Mouse (Mus musculus) testis, adult 2 months (tissue): ENCODE measurements around the gene Slc12a6. TPM values are rescaled to one million over a fixed set of nuclear protein-coding genes. Genes with fewer than 3 reads are reported as not detected.
"Not testable (repeated sequence)": the region's sequence is repeated elsewhere in the genome, so short reads cannot be mapped to it uniquely, and the experiment has no call there.

Experiments
- H3K27ac ChIP-seq: fragments of 200-500 bp; 2 replicates; pipeline ENCODE4 v1.5.1; 2012; ENCODE audit warnings: low read depth, low read length; ENCODE audit not compliant: control insufficient read depth, insufficient read depth
- H3K27me3 ChIP-seq: fragments of 200-500 bp; 2 replicates; pipeline ENCODE4 v1.6.1; 2012; ENCODE audit warnings: mild to moderate bottlenecking, low read length, moderate library complexity; ENCODE audit not compliant: control insufficient read depth, insufficient read depth
- H3K36me3 ChIP-seq: fragments of 200-500 bp; 2 replicates; pipeline ENCODE4 v1.6.1; 2012; ENCODE audit warnings: mild to moderate bottlenecking, low read length; ENCODE audit not compliant: control insufficient read depth, insufficient read depth
- H3K4me1 ChIP-seq: fragments of 200-500 bp; 2 replicates; pipeline ENCODE4 v1.6.1; 2012; ENCODE audit warnings: low read length; ENCODE audit not compliant: control insufficient read depth, insufficient read depth
- H3K4me3 ChIP-seq: fragments of 200-500 bp; 2 replicates; pipeline ENCODE4 v1.5.1; 2012; ENCODE audit warnings: low read depth, mild to moderate bottlenecking, low read length, moderate library complexity, mixed read lengths; ENCODE audit not compliant: control insufficient read depth
- CTCF ChIP-seq: fragments of 200-500 bp; IDR thresholded peaks from 2 replicates; pipeline ENCODE4 v1.5.1; 2012; ENCODE audit warnings: low read depth, mild to moderate bottlenecking, inconsistent platforms, low read length, moderate library complexity; ENCODE audit not compliant: control insufficient read depth, insufficient read depth, insufficient replicate concordance
- POLR2A ChIP-seq: fragments of 200-500 bp; IDR thresholded peaks from 2 replicates; pipeline ENCODE4 v1.6.1; 2012; ENCODE audit warnings: low read depth, mild to moderate bottlenecking, inconsistent platforms, low read length, moderate library complexity; ENCODE audit not compliant: control insufficient read depth
- polyA plus RNA-seq: library from polyadenylated mRNA; depleted of rRNA; stranded (reverse); fragments of >200 nt; gene quantifications from 2 replicates; pipeline ENCODE4 v1.2.3, GENCODE M21; 2012

The Slc12a6 gene
- polyA plus RNA-seq, 1 experiment, result 34.1 TPM

DNA sequence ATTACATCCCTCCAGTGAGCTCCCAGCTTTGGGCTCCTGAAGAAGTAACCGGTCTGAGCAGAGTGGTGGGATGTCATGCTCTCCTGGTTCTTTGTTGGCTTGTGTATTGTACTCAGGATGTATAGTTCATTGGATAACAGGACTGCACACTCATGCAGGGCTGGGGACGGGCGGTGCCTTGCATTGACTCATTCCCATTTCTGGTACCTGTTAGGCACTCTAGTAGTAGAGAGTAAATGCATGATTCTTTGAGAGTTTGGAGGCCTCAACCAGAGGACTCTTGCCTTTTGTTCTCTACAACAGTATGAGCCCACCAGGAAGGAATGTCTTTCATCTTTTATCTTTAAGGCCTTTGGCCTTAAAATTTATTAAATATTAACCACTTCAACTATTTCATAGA is 11.2 kb downstream of the Slc12a6 start:
- no peak overlapping the region for H3K4me3 ChIP-seq
- TF ChIP-seq CTCF, result no peak
- no peak for TF ChIP-seq POLR2A
- no peaks in the 10 kb centered on the region for H3K27me3 ChIP-seq
- no peak overlapping the region for H3K27ac ChIP-seq
- no peaks in the 10 kb centered on the region; the same call in 1 of the 2 replicates for H3K4me1 ChIP-seq
- H3K36me3 ChIP-seq, result no peaks in the 10 kb centered on the region; the same call in 1 of the 2 replicates

DNA sequence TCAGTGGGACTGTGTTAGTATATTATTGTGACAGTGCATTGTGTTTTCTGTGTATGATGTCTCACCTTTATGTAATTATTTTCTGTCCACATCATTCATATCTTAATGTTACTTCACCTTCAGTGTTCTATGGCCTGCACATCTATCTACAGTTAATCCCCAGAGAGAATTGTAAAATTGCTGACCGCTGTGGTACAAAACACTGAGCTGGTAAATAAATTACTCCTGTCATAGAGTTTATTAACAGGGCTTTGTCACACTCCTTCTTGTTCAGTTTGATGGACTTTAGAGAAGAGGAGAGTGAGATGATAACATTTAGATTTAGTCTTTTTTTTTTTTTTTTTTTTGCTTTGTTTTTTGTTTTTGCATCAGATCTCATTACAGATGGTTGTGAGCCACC is 17.2 kb downstream of the Slc12a6 start:
- Histone ChIP-seq H3K27me3 (no peaks in the 10 kb centered on the region), H3K4me3 (no peak overlapping the region), H3K27ac (no peak overlapping the region), H3K36me3 (no peaks in the 10 kb centered on the region), H3K4me1 (peaks cover 2% of the 10 kb centered on the region)
- TF ChIP-seq CTCF, result no peak
- TF ChIP-seq POLR2A, result no peak

DNA sequence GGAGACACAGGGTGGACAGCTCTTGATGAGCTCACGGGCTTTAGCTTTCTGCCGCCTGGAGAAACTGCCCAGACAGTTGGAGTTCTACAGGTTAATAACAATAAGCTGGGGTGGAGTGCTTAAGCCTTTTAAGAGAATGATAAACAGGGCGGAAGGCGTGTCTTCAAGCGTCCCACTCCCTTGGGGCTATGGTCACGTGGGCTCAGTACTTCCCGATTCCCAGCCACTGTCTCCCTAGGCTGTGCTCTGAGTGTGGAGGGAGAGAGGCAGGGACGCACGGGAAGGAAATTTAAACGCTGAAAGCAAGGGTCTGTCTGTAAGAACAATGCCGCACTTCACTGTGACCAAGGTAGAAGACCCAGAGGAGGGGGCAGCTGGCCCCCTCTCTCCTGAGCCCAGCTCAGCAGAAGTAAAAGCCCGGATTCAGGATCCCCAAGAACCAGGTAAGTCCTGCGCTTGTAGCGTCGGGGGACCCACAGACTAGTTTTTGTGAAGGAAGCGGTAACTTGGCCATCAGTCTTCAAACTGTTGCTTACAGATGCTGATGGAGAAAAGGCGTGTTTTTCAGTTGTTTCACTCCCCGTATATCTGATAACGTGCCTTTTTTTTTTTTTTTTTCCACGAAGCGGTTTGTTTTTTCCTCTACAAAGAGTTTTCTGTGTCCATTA is 18.9 kb downstream of the Slc12a6 start:
- H3K4me3 ChIP-seq, result peak overlapping the region; percentile 25
- H3K27me3 ChIP-seq, result no peaks in the 10 kb centered on the region
- TF ChIP-seq CTCF (no peak), POLR2A (no peak; the same call in 1 of the 2 replicates)
- no peak overlapping the region for H3K27ac ChIP-seq
- H3K36me3 ChIP-seq, result no peaks in the 10 kb centered on the region
- peaks cover 2% of the 10 kb centered on the region; the same call in 1 of the 2 replicates for H3K4me1 ChIP-seq

DNA sequence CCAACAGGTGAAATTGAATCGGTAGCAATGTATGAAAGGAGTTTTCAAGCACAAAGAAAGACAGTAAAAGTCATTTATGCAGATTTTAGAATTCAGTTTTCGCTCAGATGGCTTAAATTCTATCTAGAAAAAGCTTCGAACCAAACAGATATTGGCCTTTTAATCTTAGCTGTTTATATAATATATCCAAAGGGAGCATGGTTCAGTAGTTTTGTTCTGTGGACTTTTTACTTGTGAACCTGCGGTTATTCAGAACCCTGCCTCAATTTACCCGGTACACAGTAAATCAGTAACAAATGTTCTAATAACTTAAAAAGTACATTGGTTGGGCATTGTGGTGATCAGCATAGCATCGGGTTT is 19.4 kb downstream of the Slc12a6 start:
- Histone ChIP-seq H3K27me3 (no peaks in the 10 kb centered on the region), H3K4me1 (peaks cover 2% of the 10 kb centered on the region; the same call in 1 of the 2 replicates), H3K36me3 (no peaks in the 10 kb centered on the region), H3K4me3 (no peak overlapping the region), H3K27ac (no peak overlapping the region)
- TF ChIP-seq POLR2A, result no peak
- TF ChIP-seq CTCF, result no peak

DNA sequence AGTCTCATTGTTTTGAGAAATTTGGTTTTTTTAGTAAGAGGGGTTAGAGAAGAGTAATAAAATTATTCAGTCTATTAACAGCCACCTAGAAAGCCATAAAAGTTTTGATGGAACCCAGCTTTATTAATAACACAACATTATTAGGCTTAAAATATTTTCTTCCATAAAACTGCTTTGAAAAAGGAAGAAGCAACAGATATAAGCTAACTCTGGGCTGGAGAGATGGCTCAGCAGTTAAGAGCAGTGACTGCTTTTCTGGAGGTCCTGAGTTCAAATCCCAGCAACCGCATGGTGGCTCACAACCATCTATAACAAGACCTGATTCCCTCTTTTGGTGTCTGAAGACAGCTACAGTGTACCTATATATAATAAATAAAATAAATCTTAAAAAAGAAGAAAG is 20.4 kb downstream of the Slc12a6 start:
- H3K4me3 ChIP-seq, H3K27me3 ChIP-seq, H3K4me1 ChIP-seq, H3K36me3 ChIP-seq, H3K27ac ChIP-seq: not testable (repeated sequence)

DNA sequence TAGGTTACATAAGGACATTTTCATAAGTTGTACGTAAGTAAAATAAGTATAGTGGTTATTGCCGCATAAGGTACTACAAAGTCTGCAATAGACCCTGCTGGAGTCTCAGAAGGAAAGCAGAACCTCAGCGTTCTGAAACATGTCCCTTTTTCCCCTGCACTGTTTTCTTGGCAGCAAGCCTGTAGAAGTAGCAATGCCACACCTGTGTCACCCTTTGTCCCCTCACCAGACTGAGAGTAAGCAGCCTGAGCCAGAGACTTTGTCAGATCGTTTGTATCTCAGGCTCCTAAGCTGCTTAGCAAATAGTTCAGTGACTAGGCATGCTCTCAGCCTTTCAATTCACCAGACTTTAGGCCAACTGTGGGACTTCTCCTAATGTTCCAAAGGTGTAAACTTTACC is 21.4 kb downstream of the Slc12a6 start:
- Histone ChIP-seq H3K36me3 (no peaks in the 10 kb centered on the region), H3K4me3 (no peak overlapping the region), H3K4me1 (peaks cover 2% of the 10 kb centered on the region; the same call in 1 of the 2 replicates), H3K27ac (no peak overlapping the region), H3K27me3 (no peaks in the 10 kb centered on the region)
- TF ChIP-seq CTCF, result no peak

DNA sequence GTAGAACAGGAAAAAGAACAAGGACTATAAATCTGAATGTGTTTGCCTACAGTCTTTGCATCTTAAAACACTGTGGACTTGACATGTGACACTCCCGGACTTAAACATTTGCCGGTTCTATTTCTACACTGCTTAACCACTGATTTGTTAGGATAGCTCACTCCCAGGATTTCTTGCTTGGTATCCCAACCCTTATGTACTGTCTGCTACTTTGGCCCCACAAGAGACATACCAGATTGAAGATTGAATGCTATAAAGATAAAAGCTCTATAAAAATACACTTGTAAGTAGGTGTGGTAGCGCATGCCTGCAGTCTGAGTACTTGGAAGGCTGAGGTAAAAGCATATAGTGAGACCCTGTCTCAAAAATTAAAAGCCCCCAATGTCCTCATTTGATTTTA is 23.9 kb downstream of the Slc12a6 start:
- Histone ChIP-seq H3K4me3 (no peak overlapping the region), H3K27ac (no peak overlapping the region), H3K36me3 (no peaks in the 10 kb centered on the region), H3K4me1 (peaks cover 2% of the 10 kb centered on the region; the same call in 1 of the 2 replicates), H3K27me3 (no peaks in the 10 kb centered on the region)
- TF ChIP-seq CTCF (no peak), POLR2A (no peak)

DNA sequence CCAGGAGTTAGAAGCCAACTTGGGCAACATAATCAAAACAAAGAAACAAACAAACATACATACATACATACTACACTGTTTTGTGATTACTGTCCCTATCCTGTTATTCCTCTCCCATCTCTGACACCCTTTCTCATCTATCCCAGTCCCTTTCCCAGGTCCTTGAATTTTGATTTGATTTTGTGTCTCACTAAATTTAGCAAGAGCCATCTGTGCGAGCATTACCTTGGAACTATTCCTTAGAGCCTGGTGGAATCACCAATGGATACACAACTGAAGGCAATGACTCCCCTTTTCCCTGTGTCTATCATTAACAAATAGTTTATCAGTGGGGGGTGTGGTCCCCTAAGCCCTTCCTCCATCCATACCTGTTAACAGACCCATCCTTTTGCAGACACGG is 27.2 kb downstream of the Slc12a6 start:
- no peak overlapping the region for H3K27ac ChIP-seq
- no peak overlapping the region for H3K4me3 ChIP-seq
- no peaks in the 10 kb centered on the region for H3K36me3 ChIP-seq
- no peaks in the 10 kb centered on the region for H3K4me1 ChIP-seq
- H3K27me3 ChIP-seq, result no peaks in the 10 kb centered on the region
- TF ChIP-seq POLR2A (no peak), CTCF (no peak)
